In the genomic region with DNA sequence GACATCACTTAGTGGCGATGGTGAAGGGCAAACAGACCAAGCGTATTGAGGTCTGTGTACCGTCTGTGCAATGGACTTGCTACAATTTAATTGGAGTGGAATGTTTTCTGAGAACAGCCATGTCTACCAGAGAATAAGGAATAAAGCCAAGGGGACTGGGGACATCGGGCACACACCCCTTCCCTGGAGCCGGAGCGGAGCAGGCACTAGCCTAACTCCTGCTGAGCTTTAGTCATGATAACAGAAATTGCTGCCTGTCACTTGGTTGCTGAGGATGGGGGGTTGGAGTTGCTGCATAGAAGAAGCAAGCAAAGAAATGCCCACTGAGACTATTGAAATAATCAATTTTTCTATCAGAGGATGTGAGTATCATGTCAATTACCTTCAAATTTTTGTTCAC, we compare ENCODE assay signal across 20 mouse cellular contexts.
"Had no signal": no experiment of that assay in that cellular context is flagged by ENCODE, and none has a peak within 500 bp of the region (broad histone marks: within the 10 kb centered on the region; RNA-seq: fewer than 3 reads in every experiment).

No protein-coding gene starts in this region.

- DNase-seq: lung, adult 2 months; lung, postnatal 14 days; lung, postnatal 36 days; retina, postnatal 1 day; right cerebral cortex, adult 18-20 months; right cerebral cortex, postnatal 25 days; right cerebral cortex, postnatal 4 days; spleen, adult 18-20 months; thymus, adult 18-20 months; thymus, postnatal 14 days; thymus, postnatal 36 days had no signal

- H3K9ac ChIP-seq: lung, embryonic 15.5 days; midbrain, embryonic 13.5 days; midbrain, embryonic 15.5 days; neural tube, embryonic 13.5 days; neural tube, embryonic 15.5 days had no signal

- H3K36me3 ChIP-seq: lung, embryonic 15.5 days; midbrain, embryonic 13.5 days; midbrain, embryonic 15.5 days; neural tube, embryonic 13.5 days; neural tube, embryonic 15.5 days had no signal

- H3K9me3 ChIP-seq: lung, embryonic 15.5 days; midbrain, embryonic 13.5 days; midbrain, embryonic 15.5 days; neural tube, embryonic 13.5 days; neural tube, embryonic 15.5 days had no signal

- ATAC-seq: lung, postnatal 0 days; midbrain, embryonic 13.5 days; midbrain, embryonic 15.5 days had no signal

- H3K27ac ChIP-seq: lung, embryonic 15.5 days; macrophage; midbrain, embryonic 13.5 days; midbrain, embryonic 15.5 days; neural tube, embryonic 13.5 days; neural tube, embryonic 15.5 days had no signal

- H3K4me2 ChIP-seq: lung, embryonic 15.5 days; midbrain, embryonic 11.5 days; midbrain, embryonic 13.5 days; midbrain, embryonic 15.5 days; neural tube, embryonic 13.5 days; neural tube, embryonic 15.5 days had no signal

- H3K4me1 ChIP-seq: lung, embryonic 15.5 days; megakaryocyte, embryonic 14.5 days had no signal

- H3K27me3 ChIP-seq: lung, embryonic 15.5 days; megakaryocyte, embryonic 14.5 days; midbrain, embryonic 13.5 days; neural tube, embryonic 13.5 days; neural tube, embryonic 15.5 days had no signal

- H3K4me3 ChIP-seq: lung, embryonic 15.5 days; megakaryocyte, embryonic 14.5 days; midbrain, embryonic 13.5 days; midbrain, embryonic 15.5 days; neural tube, embryonic 13.5 days; neural tube, embryonic 15.5 days had no signal
